Mouse (Mus musculus): ENCODE measurements around the gene Fam172a.

DNA sequence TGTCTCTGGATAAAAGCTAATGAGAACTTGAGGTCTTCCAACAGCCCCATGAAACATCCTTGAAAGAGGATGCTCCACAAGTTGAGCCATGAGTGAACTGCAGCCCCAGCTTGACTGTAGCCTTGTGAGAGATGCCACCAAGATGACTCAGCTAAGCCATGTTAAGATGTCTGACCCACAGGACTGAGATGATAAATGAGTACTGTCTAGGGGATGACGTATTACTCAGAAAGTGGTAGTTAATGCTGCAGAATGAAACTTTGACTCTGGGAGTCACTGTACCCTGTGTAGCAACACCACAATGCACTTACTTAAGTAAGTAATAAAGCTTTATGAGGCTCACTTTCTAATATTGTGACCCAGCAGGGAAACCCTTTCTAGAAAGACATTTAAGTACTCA is 308.3 kb downstream of the Fam172a start:
- TF ChIP-seq POLR2A (IDR thresholded peaks at IDR 0.05; ENCODE audit: low read depth, low read length), result no peak
- no peak for TF ChIP-seq CTCF (conservative IDR thresholded peaks at IDR 0.05; ENCODE audit: insufficient read depth, insufficient read length, low read depth, low read length)
